Mouse (Mus musculus) testis, postnatal 10 days (tissue): ENCODE results near the gene Rps6kl1.
A peak's percentile ranks its signal among the peaks of the same experiment; 100 is the strongest.

Source experiments
- DNase-seq: peaks from one replicate; pipeline ENCODE4 v3.0.0; 2021; ENCODE audit warnings: low spot score

Rps6kl1 gene

DNA sequence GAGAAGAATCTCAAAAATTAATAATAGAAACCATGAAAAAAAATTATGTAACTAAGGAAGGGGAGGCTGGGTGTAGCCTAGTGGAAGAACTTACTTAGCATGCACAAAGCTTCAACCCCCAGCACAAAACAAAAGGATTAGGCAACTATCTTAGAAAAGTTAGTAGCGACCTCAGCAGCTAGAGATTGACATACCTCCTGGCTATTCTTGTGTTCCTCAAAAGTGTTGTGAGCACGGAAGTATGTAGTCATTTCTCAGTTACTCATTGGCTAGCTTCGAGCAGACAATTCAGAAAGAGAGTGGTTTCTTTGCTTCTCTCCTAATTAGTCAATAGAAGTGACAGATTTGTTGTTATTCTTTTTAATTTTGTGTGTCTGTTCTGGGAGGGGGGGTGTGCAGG, 42.4 kb downstream of the Rps6kl1 start:
- no peak for DNase-seq

DNA sequence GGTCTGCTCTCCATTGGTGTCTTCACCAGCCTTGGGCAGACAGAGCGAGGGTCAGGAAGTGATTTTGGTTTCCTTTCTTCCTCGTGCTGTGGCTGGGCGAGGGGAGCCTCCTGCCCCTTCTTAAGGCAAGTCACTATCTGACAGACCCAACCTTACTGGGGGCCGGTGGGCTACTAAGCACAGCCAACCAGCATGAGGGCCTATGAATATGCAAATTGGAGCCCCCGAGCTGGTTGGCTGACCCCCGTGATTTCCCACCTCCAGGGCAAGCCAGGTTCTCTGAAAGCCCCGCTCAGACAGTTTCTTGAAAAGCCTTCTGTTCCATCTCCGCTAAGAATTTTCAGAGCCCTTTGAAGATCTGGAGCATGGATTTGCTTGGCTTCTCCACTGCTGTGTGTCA, 44.8 kb downstream of the Rps6kl1 start:
- DNase-seq: no peak

DNA sequence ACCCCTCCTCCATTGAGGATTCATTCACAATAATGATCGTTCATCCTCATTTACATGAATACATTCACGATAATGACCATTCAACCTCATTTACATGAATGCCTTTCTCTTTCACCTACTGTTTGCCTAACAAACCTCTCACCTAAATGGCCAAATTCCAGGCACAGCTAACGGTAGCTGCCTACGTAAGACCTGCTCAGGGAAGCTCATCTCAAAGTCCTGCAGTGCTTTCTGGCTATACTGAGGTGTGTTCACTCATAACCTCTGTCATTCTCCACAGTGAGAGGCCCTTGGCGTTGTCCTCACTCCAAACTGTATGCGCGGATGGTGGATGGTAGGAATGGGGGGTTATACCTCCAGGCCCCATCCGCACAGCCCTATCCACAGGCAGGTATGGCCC, 46.3 kb downstream of the Rps6kl1 start:
- no peak for DNase-seq

DNA sequence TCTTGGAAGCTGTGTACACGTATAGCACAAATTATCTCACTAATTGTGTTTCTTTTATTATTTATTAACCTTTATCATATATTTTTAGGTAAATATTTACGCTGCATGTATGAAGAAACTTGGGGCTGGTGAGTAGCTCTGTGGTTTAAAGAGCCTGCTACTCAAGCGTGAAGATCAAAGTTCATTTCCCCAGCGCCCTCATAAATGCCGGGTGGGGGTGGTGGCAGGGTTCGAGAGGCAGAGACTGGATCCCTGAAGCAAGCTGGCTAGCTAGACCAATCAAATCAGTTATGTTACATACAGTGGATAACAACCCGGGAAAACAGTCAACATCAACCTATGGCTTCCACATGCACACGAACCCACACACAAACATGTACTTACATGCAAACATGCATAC, 48.0 kb downstream of the Rps6kl1 start:
- DNase-seq: no peak

DNA sequence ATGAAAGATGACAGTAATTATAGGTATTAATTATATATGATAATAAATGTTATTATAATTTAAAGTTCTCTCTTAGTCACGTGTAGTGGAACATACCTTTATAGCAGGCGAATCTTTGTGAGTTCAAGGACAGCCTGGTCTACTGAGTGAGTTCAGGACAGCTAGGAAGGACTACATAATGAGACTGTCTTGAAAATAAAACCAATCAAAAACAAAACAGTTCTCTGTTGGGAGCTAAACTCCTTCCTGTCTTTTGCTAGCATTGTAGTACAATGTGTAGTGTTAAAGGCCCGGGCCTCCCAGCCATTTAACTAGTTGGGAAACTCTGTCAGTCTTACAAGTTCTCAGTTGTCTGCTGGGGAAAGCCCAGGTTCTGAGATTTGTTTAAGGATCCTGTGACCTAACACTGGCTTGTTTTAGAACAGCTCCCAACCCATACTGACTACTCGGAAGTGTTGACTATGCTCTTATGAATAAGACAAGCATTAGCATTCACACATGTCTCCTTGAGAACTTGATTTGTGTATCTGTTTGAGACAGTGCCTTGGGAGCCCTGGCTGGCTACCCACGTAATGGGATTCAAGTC, 49.5 kb downstream of the Rps6kl1 start:
- DNase-seq: no peak

DNA sequence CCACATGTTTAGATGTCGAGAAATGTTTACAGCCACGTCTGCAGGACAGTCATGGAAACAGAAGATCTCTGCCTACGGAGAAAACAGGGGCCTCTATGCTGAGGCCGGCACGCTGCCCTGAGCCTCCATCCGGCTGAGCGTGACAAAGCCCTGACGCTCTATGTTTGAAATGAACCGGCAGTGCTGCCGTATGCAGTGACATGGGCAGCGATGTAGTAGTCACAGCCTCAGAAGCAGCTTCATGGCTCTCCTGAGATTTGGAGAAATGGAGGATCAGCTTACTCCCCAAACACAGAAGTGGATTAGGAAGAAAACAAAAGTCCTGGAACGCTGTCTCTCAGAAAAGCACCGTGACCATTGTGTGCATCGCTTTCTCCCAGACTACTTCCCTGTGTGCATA, 50.1 kb downstream of the Rps6kl1 start:
- no peak for DNase-seq

DNA sequence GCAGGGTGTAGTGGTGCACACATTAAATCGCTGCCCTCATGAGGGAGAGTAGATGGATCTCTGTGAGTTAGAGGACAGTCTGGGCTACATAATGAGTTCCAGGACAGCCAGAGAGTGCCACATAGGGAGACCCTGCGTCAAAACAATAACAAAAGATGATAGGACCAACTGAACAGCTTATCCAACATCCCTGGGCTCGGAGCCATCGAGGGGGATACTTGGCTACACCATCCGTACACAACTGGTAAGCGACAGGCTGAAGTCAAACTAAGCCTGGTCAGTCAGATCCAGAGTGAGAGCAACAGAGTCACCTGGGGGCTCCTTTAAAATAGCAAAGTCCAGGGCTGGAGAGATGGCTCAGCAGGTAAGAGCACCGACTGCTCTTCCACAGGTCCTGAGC, 55.2 kb downstream of the Rps6kl1 start:
- no peak for DNase-seq

DNA sequence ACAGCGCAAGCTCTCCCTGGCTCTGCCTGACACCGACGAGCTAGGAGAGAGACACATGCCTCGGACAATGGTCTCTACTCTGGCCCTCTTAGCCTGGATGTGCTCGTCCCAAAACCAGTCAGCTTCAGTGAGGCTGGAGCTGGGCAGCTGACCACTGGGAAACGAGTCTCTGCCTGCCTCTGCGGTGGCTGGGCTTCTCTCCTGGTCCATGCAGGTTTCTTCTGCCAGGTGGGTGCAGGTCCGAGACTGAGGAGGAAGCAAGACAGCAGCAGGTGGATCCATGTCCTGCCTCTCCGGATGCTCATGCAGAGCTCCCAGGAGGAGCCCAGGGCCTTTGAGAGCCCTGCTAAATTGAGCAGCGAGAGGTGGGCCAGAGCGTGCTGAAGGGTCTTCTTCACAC, 55.9 kb downstream of the Rps6kl1 start:
- no peak for DNase-seq

DNA sequence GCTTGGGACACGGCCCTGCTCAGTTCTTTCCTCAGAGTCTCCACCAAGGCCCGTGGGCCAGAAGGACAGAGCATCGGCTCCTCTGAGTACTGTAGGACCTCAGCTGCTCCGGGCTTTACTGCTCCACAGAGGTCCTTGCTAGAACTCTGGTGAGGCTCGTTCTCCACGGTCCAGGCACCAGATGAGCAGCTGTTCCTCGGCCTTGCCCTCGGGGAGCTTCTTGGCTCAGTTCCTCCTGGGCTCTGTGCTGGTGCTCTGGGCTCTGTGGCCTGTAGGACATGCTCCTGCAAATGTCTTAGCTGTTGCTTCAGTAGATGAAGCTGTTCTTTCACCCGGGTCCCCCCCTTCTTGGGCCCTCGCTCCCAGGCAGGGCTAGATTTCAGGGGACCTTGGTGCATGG, 56.4 kb downstream of the Rps6kl1 start:
- DNase-seq: peak; percentile 66

DNA sequence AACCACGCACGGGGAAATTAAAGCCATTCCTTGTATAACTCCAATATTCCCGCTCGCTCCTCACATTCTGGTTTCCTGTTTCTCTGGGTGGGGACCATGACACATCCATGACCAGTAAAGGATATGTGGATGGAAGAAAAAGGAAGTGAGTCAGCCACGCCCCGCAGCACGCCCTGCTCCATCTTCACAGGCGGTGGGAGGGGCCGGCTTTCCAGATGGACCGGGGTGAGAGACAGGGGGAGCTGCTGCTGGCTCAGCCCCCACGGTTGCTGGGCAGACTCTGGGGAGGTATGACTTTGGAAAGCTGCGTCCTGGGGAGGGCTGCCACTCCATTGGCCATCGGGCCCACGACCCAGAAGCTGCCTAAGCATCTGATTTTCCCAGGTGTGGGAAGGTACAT, 57.1 kb downstream of the Rps6kl1 start:
- peak; percentile 80 for DNase-seq

DNA sequence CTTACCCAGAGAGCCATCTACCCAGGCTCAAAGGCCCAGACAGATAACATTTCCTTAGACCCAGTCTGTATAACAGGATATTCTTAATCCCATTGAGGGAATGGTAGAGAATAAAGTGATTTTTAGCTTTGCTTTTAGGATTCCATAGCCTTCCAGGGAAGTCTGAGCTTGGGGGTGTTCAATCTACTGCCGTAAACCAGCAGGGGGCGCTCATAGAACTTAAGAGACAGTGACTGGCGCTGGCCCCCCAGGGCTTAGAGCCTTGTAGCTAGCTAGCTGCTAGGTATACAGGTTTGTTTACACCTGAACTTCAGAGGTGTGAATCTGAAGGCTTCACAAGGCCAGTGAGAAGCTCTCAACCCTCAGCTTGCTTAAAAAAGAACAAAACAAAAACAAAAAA, 58.9 kb downstream of the Rps6kl1 start:
- DNase-seq: peak; percentile 83

DNA sequence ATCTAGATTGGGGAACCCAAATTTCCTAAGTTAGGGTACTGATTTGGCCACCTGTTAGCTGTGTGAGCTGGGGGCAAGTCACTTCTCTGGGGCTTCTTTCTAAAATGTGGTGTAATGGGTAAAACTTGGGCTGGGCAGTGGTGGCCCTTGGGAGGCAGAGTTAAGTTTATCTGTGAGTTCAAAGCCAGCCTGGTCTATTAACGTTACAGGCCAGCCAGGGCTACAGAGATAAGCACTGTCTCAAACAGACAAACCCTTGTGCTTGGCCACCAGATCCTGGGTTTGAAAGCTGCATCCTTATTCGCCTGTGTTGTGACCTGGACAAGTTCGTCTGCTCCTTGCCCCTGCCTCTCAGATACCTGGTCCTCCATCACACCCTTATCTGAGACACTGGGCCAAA, 59.9 kb downstream of the Rps6kl1 start:
- no peak for DNase-seq

DNA sequence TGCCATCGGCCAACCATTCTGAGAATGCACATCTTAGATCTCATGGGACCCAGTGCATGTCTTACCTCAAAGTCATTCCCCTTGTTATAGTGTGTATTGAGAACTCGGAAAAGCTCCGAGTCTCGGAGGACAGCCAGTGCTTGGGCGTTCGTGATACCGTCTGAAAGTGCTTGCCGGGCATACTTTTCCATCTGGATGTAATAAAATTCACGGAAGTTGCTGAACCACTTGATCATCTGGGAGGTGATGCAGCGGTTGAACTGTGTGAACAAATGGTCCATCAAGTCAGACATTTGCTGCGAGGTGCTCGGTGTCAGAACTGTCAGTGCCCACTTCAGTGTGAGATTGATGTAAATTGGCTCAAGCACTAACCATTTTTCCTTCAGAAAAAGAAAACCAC, 63.2 kb downstream of the Rps6kl1 start:
- DNase-seq: no peak
